Mouse (Mus musculus) WW6 (cell line): ENCODE results near the gene Bola2.
"Not testable (repeated sequence)": the region's sequence is repeated elsewhere in the genome, so short reads cannot be mapped to it uniquely, and the experiment has no call there.

Source experiments
- DNase-seq: peaks from one replicate; pipeline ENCODE4 v3.0.0-alpha.2; 2013; ENCODE audit warnings: low read depth, low spot score

The Bola2 gene

DNA sequence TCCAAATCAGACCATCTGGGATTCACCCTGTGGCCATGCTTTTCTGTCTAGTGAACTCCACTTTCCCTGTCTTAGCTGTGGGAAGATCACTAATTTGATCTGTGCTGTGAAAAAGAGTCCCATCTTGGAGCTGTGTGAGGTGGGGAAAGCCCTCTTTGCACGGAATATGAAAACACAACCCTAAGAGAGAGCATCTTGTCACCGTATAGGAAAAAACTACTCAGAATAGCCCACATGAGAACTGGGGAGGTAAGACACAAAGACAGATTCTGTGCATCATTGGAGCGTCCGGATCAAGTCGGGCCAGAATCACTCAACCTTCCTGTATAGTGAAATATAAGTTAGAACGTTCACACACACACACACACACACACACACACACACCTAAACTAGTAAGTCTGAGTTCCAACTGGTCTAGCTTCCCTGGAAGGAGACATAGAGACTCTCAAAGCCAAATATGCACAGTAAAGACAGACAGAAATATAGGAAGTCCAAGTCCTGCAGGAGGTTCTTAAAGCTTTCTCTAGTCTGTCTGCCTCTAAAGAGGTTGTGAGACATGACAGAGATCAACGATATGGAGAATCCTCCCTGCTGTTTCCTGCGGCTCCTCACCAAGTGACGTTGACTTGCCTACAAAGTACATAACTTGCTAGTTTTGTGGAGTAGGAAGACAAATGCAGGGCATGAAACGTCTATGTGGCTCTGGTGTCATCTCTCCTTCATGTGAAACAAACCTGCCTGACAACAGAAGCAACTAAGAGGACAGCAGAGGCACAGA is 13.2 kb downstream of the Bola2 start:
- no peak for DNase-seq

DNA sequence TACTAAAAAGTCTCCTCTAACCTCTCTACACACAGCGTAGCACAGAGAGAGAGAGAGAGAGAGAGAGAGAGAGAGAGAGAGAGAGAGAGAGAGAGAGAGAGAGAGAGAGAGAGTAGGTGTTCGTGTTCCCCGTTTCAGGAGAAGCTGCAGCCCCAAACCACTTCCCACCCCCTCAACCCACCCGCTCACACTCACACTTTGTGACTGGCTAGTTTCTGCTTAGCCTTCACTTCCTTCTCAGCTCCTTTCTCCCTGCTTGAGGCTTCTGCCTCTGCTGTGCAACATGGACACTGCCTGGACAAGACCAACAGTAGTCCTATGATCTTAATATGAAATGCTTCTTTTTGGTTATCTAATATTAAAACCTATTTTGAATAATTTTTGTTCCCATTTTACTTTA is 15.1 kb downstream of the Bola2 start:
- DNase-seq, result no peak

DNA sequence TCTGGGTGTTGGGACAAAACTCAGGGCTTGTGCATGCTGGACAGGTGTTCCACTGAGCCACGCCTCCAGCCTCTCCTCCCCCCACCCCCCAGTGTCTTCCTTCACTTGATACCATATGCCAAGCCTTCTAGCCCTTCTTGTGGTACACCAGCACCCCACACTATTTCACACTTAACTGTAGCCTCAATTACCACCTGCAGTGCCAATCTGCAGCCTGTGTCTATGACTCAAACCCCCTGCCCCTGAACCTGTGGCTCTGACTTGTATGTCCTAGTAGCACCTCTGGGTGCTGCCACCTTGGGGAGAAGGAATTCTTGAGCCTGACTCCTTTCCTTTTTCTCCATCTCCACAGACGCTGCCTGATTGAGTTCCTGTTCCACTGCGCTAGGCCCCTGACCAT is 16.7 kb downstream of the Bola2 start:
- DNase-seq, result no peak

DNA sequence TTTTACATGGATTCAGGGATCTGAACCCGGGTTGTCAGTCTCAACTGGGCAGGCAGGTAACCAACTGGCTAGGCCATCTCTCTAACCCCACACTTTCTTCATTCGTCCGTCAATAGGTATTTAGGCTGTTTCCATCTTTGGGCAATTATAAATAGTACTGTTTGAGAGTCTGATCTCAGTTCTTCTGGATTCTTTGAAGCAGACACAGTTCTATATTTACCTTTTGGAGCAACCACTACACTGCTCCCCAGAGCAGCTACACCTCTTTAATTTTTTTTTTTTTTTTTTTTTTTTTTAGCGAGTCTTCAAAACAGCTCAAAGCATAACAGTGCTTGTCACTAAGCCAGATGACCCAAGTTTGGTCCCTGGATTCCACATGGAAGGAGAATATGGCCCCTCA is 20.5 kb downstream of the Bola2 start:
- no peak for DNase-seq

DNA sequence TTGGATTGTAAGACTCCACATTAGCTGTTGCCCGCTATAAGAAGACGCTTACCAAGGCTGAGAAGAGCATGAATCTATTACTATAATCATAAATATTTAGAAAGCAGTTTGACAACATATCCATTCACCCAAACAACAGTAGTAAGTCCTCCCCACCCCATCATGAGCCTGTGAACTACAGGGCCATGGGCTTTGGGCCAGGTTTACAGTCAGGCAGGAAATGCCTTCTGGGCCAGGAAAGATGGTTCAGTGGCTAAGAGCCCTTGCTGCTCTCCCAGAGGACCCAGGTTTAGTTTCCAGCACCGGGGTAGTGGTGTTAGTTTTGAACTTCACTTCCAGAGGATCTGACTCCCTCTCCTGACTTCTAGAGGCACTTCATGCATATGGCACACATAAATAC is 22.4 kb downstream of the Bola2 start:
- no peak for DNase-seq

DNA sequence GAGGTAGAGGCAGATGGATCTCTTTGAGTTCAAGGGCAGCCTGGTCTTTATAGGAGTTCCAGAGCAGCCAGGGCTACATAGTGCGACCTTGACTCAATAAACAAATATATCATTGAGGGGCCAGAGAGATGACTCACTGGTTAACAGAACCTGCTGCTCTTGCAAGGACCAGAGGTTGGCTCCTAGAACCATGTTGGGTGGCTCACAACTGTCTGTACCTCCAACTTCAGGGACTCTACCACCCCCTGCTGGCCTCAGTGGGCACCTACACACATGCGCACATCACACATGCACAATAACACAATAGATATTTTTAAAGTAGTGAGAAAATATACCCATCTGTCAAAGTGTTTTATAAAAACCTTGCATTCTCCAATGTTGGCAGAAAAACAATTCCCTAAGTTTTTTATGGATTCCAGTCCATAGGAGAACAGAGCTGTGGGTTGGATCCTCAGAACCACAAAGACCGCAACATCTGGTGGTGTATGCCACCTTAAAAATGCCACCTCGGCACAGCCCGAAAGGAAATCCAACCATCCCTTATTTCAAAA is 23.7 kb downstream of the Bola2 start:
- no peak for DNase-seq

DNA sequence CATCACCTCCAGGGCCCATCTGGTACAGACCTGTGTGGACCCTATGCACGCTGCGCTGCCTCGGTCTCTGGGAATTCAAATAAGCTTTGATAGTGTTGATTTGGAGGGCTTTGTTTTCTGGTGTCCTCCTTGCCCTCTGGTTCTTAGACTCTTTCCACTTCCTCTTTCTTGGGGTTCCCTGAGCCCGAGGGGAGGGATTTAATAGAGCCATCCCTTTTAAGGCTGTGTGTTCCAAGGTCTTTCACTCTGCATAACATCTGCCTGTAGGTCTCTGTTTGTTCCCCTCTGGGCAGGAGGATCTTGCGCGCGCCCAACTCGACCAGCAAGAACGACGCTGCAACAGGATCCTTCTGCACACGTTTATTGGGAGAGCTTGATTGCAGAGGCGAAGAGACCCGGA is 26.4 kb downstream of the Bola2 start:
- no peak for DNase-seq

DNA sequence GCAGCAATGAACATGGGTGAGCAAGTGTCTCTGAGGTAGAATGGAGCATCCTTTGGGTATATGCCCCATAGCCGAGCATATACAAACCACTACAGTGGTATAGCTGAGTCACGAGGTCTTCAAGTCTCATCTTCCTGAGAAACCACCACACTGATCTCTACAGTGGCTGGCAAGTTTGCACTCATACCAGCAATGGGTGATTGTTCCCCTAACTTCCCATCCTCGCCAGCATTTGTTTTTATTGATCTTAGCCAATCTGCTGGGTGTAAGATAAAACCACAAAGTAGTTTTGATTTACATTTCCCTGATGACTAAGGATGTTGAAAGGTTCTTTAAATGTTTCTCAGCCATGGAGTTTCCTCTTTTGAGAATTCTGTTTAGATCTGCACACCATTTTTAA is 29.9 kb downstream of the Bola2 start:
- no peak for DNase-seq

DNA sequence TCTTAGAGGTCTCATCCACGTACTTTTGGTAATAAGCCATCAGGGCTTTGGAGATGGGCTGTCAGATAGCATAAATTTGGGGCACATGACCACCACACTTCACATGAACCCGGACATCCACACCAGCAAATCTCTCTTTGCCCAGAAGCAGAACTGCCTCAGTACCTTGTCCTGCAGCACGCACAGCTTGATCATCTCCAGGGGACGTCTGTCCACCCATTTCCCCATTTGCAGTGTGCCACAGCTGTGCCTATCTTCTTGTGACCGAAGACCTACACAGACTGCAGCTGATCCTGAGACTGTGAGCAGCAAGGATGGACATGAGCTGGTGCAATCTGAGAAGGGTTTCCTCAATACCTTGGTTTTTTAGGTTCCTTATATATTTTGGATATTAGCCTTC is 30.5 kb downstream of the Bola2 start:
- no peak for DNase-seq

DNA sequence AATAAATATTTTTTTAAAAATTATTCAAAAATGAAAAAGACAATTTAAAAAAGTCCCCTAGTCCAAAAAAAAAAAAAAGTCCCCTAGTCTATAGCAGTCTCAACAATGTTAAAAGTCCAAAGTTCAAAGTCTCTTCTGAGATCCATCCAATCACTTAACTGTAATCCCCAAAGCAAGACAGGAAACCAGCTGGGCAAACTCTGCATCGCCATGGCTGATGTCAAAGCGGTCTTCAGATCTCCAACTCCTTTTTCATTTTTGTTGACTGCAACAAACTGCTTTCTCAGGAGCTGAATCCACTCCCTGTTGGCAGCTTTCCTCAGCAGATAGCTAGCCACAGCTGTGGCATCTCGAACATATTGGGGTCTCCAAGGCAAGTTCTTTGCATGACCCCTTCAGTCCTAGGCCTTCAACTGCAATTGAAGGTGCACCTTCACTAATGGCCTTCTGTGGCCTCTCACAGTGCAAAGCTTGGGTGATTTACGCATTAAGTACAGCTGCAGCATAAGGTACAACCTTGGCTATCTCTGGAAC is 35.1 kb downstream of the Bola2 start:
- not testable (repeated sequence) for DNase-seq

DNA sequence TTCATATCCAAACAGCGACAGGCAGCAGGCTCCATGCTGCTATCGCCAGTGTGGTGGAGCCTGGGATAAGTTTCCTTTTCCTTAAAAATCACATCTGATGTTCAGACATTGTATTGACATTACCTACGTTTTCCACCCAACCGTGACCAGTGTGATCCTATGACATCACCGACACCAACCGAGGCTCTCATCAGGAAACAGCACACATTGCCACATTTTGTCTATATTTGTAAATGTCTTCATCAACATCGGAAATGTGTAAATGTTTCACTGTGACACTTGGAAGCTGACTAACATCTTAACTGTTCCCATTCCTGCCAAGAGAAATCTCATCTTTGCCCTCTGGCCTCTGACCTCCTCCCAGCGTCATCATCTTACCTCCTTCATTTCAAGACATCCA is 40.9 kb downstream of the Bola2 start:
- DNase-seq, result no peak

DNA sequence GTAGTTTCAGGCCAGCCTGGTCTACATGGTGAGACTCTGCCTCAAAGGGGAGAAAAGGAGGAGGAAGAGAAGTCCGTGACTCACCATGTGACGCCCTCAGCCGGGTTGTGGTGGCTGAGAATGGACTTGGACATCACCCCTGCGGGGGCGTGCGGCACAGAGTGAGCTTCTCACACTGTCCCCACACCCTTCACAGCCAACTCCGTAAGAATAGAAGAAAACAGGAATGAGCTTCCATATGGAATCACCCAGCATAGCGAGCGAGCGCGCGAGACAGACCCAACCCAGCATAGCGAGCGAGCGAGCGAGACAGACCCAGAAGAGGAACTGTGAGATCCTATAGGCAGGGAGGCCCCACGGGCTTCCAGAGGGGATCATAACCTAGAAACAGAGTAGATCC is 44.4 kb downstream of the Bola2 start:
- DNase-seq, result no peak

DNA sequence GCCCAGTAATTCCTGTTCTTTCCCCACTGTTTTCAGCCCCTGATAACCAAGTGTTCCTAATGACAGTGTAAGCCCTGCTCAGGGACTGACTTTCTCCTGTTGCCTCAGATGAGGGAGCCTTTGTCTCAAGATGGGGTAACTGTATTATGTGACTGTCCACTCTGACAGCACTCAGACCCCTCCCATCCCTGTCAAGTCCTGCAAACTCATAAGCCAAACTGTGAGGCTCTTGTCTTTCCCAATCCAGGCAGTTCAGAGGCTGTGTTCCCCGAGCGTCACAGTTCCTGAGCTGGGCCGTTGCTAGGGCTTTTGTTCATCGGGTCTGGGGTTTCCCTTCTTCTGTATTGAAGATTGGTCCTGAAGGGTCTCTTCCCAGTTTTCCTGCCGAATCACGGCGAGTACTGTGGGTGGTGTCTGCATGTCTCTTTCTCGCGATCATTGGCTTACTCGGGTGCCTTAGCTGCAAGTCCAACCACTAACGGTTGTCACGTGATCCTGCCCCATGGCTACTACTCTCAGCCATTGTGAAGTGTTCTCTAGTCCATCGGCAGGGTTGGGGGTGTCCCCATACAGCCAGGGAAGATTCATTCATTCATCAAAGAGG is 45.0 kb downstream of the Bola2 start:
- DNase-seq, result no peak

DNA sequence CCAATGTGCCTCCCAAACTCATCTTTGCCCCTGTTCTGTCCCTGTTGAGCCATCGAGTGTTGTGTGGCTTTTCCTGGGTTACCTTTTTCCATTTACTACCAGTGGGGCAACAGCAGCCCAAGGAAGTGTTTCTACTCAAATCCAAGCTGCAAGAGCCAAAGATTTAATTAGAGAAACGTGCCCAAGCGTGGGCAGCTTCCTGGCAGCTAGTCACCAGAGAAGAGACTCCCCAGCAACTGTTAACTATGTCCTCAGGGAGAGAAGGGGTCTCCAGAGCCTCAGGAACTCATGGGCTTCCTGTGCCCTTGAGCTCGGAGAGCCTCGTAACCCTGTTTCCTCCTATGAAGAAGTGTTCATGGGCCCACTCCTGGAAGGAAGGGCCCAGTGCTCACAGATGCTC is 45.8 kb downstream of the Bola2 start:
- DNase-seq, result no peak

DNA sequence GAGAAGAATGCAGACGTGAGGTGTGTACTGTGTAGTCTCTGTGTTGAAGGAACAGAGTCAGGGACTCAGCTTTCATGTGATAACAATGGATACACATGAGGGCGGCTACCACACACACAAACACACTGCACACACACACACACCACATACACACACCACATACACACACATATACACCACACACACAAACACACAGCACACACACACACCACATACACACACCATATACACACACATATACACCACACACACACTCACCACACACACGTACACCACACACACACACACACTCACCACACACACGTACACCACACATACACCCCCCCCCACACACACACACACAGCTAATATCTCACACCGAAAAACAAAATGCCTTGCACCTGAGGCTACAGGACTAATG is 46.3 kb downstream of the Bola2 start:
- DNase-seq, result no peak

DNA sequence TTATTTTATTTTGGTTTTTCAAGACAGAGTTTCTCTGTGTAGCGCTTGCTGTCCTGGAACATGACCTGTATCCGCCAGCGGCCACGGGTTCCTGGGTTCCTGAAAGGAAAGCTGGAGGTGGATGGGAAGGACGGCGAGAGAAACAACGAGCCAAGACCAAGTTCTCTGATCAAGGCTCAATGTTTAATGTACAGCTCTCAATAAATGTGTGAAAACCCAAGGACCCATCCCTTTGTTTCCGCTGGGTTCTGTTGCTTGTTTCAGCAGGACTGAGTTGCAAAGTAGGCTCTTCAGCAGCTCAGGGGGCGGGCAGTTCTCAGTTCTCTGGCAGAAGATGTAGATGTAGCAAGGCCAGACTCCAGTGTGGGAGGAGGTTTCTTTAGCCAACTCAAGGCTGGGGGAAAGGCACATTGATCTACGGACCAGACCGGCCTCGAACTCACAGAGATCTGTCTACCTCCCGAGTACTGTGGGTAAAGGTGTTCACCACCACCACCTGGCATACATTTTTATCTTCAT is 46.8 kb downstream of the Bola2 start:
- no peak for DNase-seq

DNA sequence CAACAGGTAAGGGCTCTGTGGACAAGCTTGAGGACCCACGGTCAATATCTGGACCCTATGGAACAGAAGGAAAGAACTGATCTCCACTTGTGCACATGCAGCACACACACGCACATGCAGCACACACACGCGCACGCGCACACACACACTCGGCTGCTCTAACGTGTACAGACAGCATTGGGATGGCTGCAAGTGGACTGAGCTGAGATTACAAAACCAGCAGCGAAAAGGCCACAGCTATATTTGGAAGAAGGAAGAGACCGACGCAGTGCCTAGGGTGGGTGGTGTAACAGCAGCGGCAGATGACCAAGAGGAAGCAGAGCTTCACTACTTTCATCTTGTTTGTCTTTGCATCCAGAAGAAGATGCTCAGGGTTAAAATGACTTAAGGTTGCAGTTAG is 50.9 kb downstream of the Bola2 start:
- no peak for DNase-seq

DNA sequence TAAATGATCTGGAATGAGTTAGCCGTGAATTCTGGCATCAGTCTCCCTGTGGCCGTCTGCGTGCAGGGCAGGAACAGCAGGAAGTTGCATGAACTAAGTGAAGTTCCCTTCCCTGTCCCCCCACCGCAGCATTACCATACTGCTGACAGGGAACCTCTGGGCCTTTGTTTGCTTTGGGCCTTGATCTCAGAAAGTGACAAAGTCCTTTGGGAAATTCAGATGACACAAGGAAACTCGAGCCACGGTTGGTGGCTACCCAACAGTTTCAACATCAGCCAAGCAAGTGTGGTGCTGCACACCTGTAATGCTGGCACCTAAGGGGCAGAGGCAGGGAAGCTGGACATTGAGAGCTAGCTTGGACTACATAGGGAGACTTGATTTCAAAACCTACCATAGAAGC is 51.6 kb downstream of the Bola2 start:
- no peak for DNase-seq

DNA sequence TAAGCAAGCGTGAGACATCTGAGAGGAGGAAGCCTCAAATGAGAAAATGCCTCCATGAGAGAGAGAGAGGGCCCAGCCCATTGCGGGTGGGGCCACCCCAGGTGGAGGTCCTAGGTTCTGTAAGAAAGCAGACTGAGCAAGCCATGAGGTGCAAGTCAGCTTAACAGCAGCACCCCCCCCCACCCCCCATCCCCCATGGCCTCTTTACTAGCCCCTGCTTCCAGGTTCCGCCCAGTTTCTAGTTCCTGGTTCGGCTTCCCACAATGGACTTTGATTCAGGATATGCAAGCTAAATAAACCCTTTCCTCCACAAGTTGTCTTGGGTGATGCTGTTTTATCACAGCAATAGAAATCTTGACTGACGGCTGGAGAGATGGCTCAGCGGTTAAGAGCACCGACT is 53.6 kb downstream of the Bola2 start:
- no peak for DNase-seq
